Mouse (Mus musculus): ENCODE measurements around the gene Cdc14b. TPM values are rescaled to one million over a fixed set of nuclear protein-coding genes. Genes with fewer than 3 reads are reported as not detected.

Cdc14b gene
- polyA plus RNA-seq, 1 experiment from 2014 or later: 20.7 TPM

DNA sequence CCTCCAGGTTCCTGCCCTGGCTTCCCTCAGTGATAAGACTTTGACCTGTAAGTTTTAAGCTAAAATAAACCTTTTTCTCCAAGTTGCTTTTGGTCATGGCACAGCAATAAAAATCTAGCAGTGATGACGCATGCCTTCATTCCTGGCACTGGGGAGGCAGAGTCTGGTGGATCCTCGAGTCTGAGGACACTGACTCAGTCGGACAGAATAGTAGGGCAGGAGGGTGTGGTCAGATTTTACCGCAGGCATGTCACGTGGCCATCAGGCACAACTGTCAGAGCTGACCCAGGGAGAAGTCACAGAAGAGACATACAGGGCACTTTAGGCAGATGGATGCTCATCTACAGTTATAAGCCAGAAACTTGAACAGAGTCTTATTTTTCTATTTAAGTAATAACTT, 22.9 kb downstream of the Cdc14b start:
- WGBS: 71% methylated on average over 5 of the region's 5 CpGs
- H3K4me3 ChIP-seq: no peak overlapping the region
- ATAC-seq (ENCODE audit: insufficient number of reproducible peaks, insufficient read depth, low FRiP score, low TSS enrichment, low read depth): no peak

DNA sequence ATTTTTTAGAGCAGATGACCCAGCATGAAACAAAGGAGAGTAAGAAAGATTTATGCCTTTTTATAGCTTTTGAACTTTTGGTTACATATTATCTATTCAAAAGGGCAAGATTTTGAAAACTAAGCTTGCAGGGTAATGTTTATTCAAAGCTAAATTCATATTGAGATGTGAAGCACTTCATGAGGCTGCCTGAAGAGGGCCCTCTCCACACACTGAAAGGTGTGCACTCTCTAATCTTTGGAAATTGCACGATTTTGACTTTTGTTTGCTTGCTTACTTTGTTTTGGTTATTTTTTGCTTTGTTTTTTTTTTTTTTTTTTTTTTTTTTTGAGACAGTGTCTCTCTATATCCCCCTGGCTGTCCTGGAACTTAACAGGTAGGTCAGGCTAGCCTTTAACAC, 24.7 kb downstream of the Cdc14b start:
- Histone ChIP-seq H3K4me3 (no peak overlapping the region), H3K4me1 (peaks cover 10% of the 10 kb centered on the region), H3K4me2 (no peak overlapping the region), H3K27me3 (no peaks in the 10 kb centered on the region), H3K9ac (no peak overlapping the region), H3K27ac (no peak overlapping the region), H3K9me3 (no peaks in the 10 kb centered on the region), H3K36me3 (no peaks in the 10 kb centered on the region)
- 37% methylated on average over 1 of the region's 1 CpGs for WGBS
- ATAC-seq (ENCODE audit: insufficient number of reproducible peaks, insufficient read depth, low FRiP score, low TSS enrichment, low read depth): no peak

More for the DNA sequence above, 22.9 kb downstream of the Cdc14b start:
- no peaks in the 10 kb centered on the region for H3K36me3 ChIP-seq
- no peak overlapping the region for H3K4me2 ChIP-seq
- no peak overlapping the region for H3K27ac ChIP-seq
- H3K9ac ChIP-seq: no peak overlapping the region
- H3K9me3 ChIP-seq: no peaks in the 10 kb centered on the region
- H3K27me3 ChIP-seq: no peaks in the 10 kb centered on the region
- H3K4me1 ChIP-seq: peaks cover 10% of the 10 kb centered on the region

DNA sequence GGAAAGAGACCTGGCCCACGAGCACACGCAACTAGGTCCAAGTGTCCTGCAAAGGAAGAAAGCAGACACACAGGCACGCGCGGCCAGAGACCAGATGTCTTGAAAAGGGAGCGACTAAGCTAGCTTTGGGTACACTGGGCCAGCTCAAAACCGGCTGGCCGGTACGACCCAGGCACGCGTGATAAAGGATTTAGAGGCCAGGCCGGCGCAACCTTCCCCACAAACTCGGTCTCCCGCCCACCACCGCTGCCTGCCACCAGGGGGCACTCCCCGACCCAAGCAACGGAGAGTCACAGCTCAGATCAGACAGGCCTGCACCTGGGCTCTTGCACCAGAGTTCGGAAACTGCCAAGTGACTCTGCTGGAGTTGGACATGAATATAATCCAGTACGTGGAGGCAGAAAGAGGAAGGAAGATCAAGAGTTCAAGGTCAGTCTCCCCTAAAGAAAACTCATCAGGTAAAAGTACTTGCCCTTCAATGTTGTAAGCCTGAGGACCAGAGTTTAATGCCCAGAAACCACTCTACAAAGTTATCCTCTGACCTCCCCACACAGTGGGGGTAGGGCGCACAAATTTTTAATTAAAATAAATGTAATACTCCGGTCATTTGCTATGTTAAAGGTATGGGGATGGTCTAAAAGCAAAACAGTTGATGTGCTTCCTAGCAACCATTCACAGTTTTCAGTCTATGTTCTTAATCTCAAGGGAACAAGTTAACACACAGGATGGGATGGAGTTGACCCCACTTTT, 26.1 kb downstream of the Cdc14b start:
- no peaks in the 10 kb centered on the region for H3K36me3 ChIP-seq
- peak; percentile 57 for ATAC-seq (ENCODE audit: insufficient number of reproducible peaks, insufficient read depth, low FRiP score, low TSS enrichment, low read depth)
- no peaks in the 10 kb centered on the region for H3K9me3 ChIP-seq
- peak overlapping the region; percentile 80 for H3K9ac ChIP-seq
- H3K27me3 ChIP-seq: no peaks in the 10 kb centered on the region
- H3K4me1 ChIP-seq: peaks cover 10% of the 10 kb centered on the region
- peak overlapping the region; percentile 63 for H3K4me3 ChIP-seq
- peak overlapping the region; percentile 92 for H3K4me2 ChIP-seq
- WGBS: 9% methylated on average over 22 of the region's 22 CpGs
- H3K27ac ChIP-seq: no peak overlapping the region

DNA sequence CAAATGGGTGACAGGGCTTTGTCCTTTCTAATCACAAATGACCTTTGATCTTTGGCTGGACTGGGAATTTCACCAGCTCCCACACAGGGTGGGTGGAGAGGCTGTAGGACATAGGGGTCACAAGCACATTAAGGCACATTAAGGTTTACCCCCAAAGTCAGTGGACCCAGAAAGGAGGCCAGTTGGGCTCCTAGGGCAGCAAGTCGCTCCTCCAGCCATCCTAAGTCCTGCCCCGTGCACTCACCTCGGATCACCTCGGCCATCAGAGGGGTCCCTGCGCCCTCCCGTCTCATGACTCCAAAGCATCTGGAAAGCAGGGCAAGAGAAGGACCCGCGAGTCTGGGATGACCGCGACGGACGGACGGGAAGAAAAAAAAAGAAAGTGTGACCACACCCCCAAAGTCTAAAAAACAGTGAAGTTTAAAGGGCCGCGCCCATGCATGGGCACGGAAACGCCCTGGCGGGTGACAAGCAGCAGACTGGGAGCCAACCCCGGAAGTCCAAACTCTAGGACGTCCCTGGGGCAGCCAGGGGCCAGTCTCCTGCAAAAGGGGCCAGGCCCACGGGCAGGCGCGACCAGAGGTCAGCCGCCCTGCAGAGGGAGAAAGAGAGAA, 26.8 kb downstream of the Cdc14b start:
- H3K9me3 ChIP-seq: no peaks in the 10 kb centered on the region
- H3K4me3 ChIP-seq: peak overlapping the region; percentile 63
- 2% methylated on average over 24 of the region's 24 CpGs for WGBS
- H3K4me1 ChIP-seq: peaks cover 10% of the 10 kb centered on the region
- H3K9ac ChIP-seq: peak overlapping the region; percentile 80
- H3K36me3 ChIP-seq: no peaks in the 10 kb centered on the region
- no peaks in the 10 kb centered on the region for H3K27me3 ChIP-seq
- no peak overlapping the region for H3K27ac ChIP-seq
- peak; percentile 73 for ATAC-seq (ENCODE audit: insufficient number of reproducible peaks, insufficient read depth, low FRiP score, low TSS enrichment, low read depth)
- peak overlapping the region; percentile 92 for H3K4me2 ChIP-seq

DNA sequence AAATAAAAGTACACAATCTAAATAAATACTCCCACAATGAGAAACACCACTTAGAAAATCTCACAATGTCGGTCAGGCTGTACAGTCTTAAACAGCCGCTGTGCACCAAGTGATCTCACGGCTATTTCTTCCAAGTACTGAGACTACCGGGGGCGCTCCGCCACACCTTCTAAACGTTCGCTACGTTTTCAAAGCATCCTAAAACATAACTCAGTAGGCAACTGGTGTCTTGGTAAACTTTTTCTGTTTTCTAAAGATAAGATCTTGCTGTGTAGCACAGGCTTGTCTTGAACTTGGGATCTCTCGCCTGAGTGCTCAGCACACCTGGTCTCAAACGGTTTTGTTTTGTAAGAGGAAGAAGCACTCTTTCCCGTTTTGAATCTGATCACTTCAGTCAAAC, 29.0 kb downstream of the Cdc14b start:
- no peak for ATAC-seq (ENCODE audit: insufficient number of reproducible peaks, insufficient read depth, low FRiP score, low TSS enrichment, low read depth)
- Histone ChIP-seq H3K27ac (no peak overlapping the region), H3K9me3 (no peaks in the 10 kb centered on the region), H3K27me3 (no peaks in the 10 kb centered on the region), H3K4me3 (no peak overlapping the region), H3K4me1 (peaks cover 10% of the 10 kb centered on the region), H3K4me2 (no peak overlapping the region), H3K36me3 (0 out of 2 replicates have a peak, but pooled peaks cover 4% of the 10 kb centered on the region), H3K9ac (no peak overlapping the region)
- 81% methylated on average over 12 of the region's 12 CpGs for WGBS

DNA sequence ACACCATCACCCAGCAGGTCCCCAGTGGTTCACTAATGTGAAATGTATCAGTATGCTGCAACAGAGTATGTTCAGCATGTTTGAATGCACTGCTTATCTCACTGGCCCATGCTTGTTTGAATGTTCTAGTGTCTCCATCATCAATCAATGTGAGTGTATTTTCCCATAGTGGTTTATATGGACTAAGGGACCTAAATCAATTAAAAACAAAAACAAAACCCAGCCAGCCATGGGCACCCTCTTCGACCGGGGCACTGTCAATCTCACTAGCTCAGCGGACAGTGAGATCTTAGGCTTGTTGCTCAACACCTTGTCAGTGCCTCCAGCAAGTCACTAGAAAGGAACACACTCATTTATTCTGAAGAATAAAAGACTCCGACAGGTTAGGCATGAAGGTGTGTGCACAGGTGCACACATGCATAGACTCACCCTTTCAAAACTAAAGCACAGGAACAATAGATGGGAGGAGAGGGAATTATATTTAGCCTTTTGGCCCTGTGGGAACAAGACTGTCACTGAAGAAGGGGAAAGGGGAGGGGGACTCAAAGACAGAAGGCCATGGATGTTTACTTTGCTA, 30.3 kb downstream of the Cdc14b start:
- no peak for ATAC-seq (ENCODE audit: insufficient number of reproducible peaks, insufficient read depth, low FRiP score, low TSS enrichment, low read depth)
- whole genome bisulfite sequencing: 79% methylated on average over 4 of the region's 4 CpGs
- H3K9ac ChIP-seq: no peak overlapping the region

DNA sequence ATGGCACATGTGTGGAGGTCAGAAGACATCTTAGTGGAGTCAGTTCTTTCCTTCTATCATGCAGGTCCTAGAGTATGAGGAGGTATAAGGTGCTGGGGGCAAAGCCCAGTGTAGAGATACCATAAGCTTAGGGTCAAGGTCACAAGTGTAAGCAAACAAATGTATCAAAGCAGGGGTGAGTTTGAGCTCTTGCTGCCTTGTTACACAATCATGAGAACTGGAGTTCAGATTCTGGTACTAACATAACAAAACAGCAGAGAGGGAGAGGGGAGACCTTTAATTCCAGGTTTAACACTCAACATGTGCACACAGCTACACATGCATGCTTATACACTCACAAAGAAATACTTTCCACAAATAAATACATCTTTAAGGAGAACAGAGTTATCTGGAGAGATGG, 32.4 kb downstream of the Cdc14b start:
- H3K36me3 ChIP-seq: 0 out of 2 replicates have a peak, but pooled peaks cover 4% of the 10 kb centered on the region
- no peak overlapping the region for H3K9ac ChIP-seq
- H3K4me2 ChIP-seq: no peak overlapping the region
- H3K27me3 ChIP-seq: no peaks in the 10 kb centered on the region
- no peak for ATAC-seq (ENCODE audit: insufficient number of reproducible peaks, insufficient read depth, low FRiP score, low TSS enrichment, low read depth)
- no peak overlapping the region for H3K4me3 ChIP-seq
- H3K9me3 ChIP-seq: no peaks in the 10 kb centered on the region
- H3K27ac ChIP-seq: no peak overlapping the region
- peaks cover 4% of the 10 kb centered on the region; the same call in 1 of the 2 replicates for H3K4me1 ChIP-seq

More for the DNA sequence above, 30.3 kb downstream of the Cdc14b start:
- Histone ChIP-seq H3K27ac (no peak overlapping the region), H3K9me3 (no peaks in the 10 kb centered on the region), H3K27me3 (no peaks in the 10 kb centered on the region), H3K4me3 (no peak overlapping the region), H3K4me1 (peaks cover 14% of the 10 kb centered on the region), H3K4me2 (no peak overlapping the region), H3K36me3 (0 out of 2 replicates have a peak, but pooled peaks cover 4% of the 10 kb centered on the region)

DNA sequence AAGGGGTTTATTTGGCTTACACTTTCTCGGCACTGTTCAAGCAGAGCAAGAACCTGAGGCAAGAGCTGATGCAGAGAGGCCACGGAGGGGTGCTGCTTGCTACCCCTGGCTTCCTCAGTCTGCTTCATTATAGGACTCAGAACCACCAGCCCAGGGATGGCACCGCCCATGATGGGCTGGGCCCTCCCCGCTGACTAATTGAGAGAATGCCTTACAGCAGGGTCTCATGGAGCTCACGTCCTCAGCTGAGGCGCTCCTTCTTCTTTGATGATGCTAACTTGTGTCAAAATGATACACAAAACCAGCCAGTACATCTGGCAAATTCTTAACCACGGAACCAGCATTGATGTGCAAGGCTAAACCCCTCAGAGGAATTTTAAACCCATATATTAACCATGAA, 34.5 kb downstream of the Cdc14b start:
- no peak overlapping the region for H3K9ac ChIP-seq
- WGBS: 55% methylated on average over 7 of the region's 7 CpGs
- H3K9me3 ChIP-seq: no peaks in the 10 kb centered on the region
- ATAC-seq (ENCODE audit: insufficient number of reproducible peaks, insufficient read depth, low FRiP score, low TSS enrichment, low read depth): no peak
- H3K4me1 ChIP-seq: peaks cover 18% of the 10 kb centered on the region
- H3K36me3 ChIP-seq: 0 out of 2 replicates have a peak, but pooled peaks cover 4% of the 10 kb centered on the region
- H3K27ac ChIP-seq: no peak overlapping the region
- no peak overlapping the region for H3K4me2 ChIP-seq
- H3K4me3 ChIP-seq: no peak overlapping the region
- no peaks in the 10 kb centered on the region for H3K27me3 ChIP-seq

DNA sequence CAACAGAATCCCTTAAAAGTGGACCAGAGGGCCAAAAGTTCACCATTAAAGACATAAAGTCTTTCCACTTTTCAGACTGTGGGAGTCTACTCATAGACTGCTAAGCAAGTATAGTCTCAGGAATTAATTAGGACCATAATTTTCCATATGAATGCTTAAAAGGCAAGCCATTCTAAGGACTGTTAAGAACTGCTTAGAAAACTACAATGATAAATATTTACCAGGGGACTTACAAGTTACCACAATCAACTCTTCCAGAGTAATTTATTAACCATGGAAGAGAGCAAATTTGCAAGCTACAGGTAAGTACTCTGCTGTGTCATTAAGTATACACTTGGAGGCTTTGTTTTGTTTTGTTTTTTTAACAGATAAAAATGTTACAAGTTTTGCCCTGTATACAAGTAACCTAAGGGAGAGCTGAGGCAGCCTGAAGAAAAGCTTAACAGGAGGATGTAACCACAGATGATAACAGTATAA, 37.4 kb downstream of the Cdc14b start:
- peaks cover 36% of the 10 kb centered on the region for H3K4me1 ChIP-seq
- no peak overlapping the region for H3K27ac ChIP-seq
- no peaks in the 10 kb centered on the region for H3K9me3 ChIP-seq
- no peaks in the 10 kb centered on the region for H3K27me3 ChIP-seq
- 0 out of 2 replicates have a peak, but pooled peaks cover 2% of the 10 kb centered on the region for H3K36me3 ChIP-seq
- H3K9ac ChIP-seq: no peak overlapping the region
- ATAC-seq (ENCODE audit: insufficient number of reproducible peaks, insufficient read depth, low FRiP score, low TSS enrichment, low read depth): no peak
- H3K4me2 ChIP-seq: no peak overlapping the region
- H3K4me3 ChIP-seq: no peak overlapping the region

DNA sequence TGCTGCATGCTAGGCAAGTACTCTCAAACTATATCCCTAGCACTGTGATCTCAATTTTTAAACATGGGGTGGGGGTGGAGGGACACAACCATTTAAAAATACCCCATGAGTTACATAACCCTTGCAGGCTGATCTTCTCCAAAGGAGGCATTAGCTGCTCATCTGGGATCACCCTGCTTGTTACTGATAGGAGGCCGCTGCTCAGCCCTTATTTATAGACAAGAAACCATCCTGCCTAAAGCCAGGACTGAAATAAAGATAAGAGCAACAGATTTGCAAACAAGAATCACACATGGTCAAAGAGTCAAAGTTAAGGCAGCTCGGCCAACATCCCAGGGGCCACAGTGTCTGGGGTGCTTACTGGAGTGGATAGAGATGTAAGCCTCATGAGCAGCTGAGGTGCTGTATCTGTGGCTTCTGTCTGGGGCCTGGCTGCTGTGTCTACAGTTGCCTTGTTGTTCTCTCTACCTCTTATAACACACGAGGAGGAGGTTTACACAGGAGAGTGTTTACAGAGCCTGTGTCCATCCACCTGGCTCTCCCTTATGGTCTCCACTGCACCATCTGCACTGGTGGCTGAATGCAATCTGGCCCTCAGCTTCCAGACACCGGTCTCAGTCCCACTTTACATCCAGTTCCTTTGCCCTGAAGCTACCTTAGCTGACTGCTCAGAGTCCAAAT, 38.0 kb downstream of the Cdc14b start:
- Histone ChIP-seq H3K4me3 (no peak overlapping the region), H3K9me3 (no peaks in the 10 kb centered on the region), H3K4me2 (no peak overlapping the region), H3K9ac (no peak overlapping the region), H3K27ac (no peak overlapping the region), H3K36me3 (no peaks in the 10 kb centered on the region), H3K27me3 (no peaks in the 10 kb centered on the region), H3K4me1 (peaks cover 36% of the 10 kb centered on the region)
- 75% methylated on average over 4 of the region's 4 CpGs for WGBS
- ATAC-seq (ENCODE audit: insufficient number of reproducible peaks, insufficient read depth, low FRiP score, low TSS enrichment, low read depth): no peak

DNA sequence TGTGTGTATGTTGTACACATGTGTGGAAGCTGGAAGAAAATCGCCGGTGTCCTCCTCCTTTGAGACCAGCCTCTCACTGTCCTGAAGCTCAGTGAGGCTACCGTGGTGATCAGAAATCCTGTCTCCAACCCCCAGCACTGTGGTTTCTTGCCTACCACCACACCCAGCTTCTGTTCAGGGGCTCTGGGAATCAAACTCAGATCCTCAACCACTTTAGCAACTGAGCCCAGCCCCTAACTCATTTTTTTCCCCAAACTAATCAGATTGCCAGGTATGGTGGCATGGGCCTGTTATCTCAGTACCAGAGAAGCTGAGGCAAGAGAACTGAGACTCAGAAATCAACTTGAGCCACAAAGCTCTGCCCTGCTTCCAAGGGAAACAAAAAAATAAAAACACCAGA, 39.3 kb downstream of the Cdc14b start:
- WGBS: 36% methylated on average over 3 of the region's 3 CpGs
- H3K4me2 ChIP-seq: peak overlapping the region; percentile 38

More for the DNA sequence above, 39.3 kb downstream of the Cdc14b start:
- Histone ChIP-seq H3K4me1 (peaks cover 36% of the 10 kb centered on the region), H3K27ac (peak overlapping the region; percentile 84), H3K9me3 (no peaks in the 10 kb centered on the region), H3K9ac (no peak overlapping the region), H3K36me3 (no peaks in the 10 kb centered on the region), H3K27me3 (no peaks in the 10 kb centered on the region), H3K4me3 (no peak overlapping the region)
- no peak for ATAC-seq (ENCODE audit: insufficient number of reproducible peaks, insufficient read depth, low FRiP score, low TSS enrichment, low read depth)
